Mouse (Mus musculus) kidney, adult 11 months (tissue): ENCODE data around the gene Fgf22.

Experiments
- DNase-seq: peaks from one replicate; pipeline ENCODE4 v3.0.0; 2022

Fgf22 gene

GRCm38 (mm10) chr10:79768400-79768799, 13.5 kb downstream of the Fgf22 start:
- DNase-seq, result peak; percentile 82

GRCm38 (mm10) chr10:79769329-79769728, 14.5 kb downstream of the Fgf22 start:
- DNase-seq, result peak; percentile 76

DNA sequence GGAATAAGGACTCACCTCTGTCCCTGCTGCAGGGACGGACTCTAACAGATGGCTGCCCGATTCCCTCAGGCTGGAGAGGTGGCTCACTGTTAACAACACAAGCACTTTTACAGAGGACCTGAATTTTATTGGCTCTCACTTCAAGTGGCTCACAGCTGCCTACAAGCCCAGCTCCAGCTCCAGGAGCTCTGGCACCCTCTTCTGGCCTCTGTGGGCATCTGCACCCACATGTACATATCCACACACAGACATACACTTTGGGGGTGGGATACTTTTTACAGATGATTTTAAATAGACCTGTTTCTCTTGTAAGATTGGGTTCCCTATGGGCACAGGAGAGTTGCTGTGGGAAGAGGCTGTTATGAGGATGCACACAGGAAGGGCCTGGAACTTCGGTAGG, 17.4 kb downstream of the Fgf22 start:
- DNase-seq, result no peak

DNA sequence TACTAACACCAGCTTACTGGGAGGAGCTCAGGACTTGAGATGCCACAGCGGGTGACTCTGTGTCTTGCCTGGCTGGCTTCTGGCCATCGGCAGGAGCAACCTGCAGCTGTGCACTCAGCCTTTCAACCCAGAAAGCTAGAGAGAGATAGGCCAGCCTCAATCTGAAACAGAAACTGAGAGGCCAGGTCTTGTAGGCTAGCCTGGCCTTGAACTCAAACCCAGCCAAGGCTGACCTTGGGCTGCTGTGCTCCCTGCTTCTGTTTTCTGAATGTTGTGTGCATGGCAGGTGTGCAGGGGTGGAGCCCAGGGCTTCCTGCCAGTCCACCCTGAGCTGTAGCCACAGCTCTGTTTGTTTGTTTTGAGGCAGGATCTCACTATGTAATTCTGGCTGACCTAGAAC, 18.3 kb downstream of the Fgf22 start:
- no peak for DNase-seq

- DNase-seq, result no peak
These were observed 19.8 kb downstream of the Fgf22 start for GRCm38 (mm10) chr10:79774486-79775279.

GRCm38 (mm10) chr10:79777103-79777531, 22.2 kb downstream of the Fgf22 start, which contains the start of gene Fstl3:
TSS of gene Fstl3 (plus strand) at chr10:79777272.
- no peak for DNase-seq

DNA sequence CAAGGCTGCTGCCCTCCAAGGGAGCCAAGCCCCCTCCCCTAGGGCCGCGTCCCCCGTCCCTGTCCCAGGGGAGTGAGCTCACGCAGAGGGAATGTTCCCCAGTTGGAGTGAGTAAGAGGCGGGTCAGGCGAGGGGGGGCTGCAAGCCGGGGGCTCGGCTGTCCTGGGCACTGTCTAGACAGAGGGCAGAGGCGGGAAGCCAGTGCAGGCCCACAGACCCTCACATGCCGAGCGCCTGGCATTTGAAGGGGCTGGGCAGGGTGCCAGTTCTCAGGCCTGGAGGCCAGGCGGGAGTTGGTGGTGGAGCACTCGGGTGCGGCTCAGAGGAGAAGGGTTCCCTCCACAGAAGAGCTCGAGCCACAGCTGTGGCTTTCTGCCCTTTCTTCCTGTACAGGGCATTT, 23.1 kb downstream of the Fgf22 start:
- no peak for DNase-seq

GRCm38 (mm10) chr10:79779193-79779592, 24.3 kb downstream of the Fgf22 start:
- DNase-seq, result no peak

DNA sequence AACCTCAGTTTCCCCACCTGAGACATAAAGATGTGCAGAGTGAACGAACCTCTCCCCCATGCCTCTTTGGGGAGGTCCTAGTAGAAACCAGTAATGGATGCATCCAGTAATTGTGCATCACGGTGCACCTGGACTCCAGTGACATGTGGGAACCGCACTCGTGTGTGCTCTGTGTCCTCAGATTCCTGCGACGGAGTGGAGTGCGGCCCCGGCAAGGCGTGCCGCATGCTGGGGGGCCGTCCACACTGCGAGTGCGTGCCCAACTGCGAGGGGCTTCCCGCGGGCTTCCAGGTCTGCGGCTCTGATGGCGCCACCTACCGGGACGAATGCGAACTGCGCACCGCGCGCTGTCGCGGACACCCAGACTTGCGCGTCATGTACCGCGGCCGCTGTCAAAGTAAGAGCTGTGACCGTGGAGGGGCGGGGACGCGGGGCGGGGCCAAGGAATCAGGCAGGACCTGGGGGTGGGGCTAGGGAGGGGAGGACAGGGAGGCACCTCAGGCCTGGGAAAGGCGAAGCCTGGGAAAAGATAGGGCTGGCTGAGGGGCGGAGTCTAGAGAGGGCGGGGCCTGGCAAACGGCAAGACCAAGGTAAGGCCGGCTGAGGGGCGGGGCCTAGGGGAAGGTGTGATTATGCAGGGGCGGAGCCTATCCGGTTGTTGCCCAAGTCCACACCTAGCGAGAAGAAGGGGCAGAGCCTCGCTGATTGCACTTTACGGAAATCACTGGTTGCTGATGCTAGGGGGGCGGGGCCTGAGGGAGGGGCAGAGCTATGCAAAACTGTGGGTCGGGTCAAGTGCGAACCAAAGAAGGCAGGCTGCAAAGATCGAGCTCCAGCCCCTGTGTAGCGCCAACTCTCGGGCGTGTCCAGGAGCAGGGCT, 25.1 kb downstream of the Fgf22 start:
- DNase-seq, result peak; percentile 100

DNA sequence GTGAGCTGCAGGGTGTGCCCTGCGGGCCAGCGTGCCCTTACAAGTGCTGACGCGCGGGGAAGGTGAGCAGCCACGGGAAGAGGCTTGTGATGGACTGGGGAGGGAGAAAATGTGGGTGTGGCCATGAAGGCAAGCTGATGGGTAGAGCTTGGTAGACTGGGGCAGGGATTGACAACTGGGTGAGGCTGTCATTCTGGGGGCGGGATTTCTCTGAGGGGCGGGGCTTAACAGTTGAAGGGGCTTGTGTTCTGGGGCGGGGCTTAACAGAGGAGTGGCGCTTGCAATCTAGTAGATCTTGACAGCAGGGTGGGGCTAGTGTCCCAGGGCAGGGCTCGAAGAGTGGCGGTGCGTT, 25.8 kb downstream of the Fgf22 start:
- DNase-seq, result no peak

DNA sequence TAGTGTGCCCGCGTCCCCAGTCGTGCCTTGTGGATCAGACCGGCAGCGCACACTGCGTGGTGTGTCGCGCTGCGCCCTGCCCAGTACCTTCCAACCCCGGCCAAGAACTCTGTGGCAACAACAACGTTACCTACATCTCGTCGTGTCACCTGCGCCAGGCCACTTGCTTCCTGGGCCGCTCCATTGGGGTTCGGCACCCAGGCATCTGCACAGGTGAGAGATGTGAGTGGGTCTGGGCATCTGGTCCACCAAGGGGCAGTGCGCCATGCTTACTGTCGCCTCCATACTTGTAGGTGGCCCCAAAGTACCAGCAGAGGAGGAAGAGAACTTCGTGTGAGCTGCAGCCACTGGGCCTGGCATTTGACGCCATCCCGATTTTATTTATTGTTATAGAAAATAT, 26.3 kb downstream of the Fgf22 start:
- no peak for DNase-seq

- DNase-seq, result no peak
These were observed 27.1 kb downstream of the Fgf22 start for GRCm38 (mm10) chr10:79781956-79782355.

DNA sequence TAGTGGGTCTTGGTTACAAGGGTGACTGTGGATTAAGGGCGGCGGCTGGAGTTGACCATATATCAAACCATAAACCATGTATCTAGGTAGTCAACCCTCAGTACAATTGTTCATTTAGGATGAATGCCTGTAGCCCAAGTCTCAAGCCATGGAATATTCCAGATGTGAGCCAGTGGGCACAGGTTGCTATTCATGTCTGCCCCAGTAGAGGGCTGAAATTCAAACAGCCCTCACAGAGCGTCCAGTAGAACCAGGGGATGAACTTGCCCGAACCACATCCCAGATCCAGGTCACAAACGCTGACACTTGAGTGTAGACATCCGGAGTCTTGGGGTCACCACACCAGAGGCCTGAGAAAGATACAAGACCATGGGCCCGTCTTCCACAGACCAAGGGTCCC, 28.2 kb downstream of the Fgf22 start:
- no peak for DNase-seq

GRCm38 (mm10) chr10:79783920-79784800, 29.3 kb downstream of the Fgf22 start:
- no peak for DNase-seq

DNA sequence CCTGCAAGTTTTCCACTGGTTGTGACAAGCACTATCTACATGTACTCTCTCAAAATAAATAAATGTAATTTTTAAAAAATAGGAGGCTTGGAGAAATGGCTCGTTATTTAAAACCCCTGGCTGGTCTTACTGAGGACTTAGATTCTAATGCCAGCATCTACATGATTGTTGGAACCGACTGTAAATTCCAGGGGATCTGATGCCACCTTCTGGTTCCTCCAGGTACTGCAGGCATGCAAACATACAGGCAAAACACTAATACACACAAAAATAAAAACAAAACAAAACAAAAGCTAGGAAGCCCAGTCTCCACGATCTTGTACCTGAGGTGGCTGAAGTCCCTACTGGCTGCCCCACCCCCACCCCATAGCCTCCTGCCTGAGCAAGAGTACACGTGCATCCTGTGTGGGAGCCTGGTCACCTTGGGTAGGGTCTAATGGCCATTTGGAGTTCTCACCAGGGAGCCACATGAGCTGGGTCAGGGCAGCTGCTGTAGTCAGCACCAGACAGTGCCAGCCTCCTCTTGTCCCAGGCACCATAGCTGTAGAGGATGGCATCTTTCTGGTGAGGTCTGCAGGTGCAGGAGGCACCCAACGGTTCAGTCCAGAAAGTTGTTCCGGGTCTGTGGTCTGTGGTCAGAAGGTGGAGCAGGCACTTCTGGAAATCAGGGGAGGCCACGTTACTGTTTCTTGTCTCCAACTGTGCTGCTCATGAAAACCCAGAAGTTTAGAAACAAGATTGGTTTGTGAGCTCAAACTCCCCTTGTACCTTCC, 33.7 kb downstream of the Fgf22 start:
- peak; percentile 68 for DNase-seq

DNA sequence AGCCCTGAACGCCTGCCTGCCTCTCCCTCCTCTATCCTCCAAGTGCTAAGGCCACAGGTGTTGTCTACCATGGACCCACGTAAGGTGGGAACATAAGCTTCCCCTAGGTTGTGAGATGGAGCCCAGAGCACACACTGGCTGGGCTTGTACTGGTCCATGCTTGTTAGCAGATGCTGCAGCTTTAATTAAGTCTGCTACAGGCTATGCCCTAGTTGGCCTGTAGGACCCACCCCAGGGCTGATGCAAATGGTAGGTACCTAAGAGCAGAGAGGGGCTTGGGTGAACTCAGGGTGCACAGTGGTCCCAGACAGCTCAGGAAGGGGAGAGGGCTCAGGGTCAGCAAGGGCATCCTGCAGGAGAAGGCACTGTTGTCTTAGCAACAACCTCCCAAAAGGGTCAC, 34.7 kb downstream of the Fgf22 start:
- no peak for DNase-seq

DNA sequence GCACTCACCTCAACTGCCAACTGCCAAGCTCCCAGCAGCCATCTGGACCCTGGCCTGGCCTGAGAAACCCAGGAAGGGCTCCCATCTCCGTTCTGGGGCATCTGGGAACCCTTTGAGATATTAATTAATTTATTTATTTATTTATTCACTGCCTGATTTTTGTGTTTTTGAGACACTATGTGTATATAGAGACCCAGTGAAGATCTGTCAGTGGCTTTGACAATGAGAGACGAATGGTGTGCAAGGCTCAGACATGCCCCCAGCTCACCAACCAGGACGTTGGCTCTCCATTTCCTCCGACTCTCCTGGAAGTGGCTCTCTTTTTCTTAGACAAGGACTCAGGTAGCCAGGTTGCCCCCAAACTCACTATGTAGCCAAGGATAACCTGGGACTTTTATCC, 36.0 kb downstream of the Fgf22 start, which contains the start of gene Prss57:
Gene Prss57, minus strand, starts transcription at position 101 of the 400 bp plus-strand sequence.
- no peak for DNase-seq

DNA sequence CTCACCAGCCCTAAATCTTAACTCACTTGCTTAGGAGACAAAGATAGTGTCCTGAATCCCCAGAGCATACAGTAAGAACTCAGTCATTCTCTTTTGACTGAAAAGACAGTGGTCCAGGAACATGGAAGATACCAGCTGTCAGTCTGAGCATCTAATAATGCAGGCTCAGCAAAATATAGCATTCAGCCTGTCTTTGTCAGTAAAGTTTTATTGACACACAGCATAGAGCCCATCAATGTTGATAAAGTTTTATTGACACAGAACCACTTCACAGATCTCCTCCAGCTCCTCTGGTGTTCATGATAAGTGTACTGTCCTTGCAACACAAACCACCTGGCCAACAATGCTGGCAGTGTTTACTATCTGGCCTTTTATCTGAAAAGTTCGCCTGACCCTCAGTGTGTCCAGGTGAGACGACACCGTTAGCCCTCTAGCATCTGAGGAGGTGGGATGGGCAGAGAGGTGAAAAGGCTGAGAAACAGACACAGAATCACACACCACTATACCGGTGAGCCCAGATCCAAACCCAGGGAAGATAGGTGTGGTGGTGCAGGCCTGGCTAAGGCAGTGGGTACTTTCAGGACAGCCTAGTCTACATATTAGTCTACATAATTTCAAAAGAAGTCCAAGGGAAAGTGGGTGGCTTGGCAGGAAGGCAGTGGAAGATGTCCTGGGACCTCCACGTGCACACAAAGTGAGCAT, 37.6 kb downstream of the Fgf22 start:
- no peak for DNase-seq

DNA sequence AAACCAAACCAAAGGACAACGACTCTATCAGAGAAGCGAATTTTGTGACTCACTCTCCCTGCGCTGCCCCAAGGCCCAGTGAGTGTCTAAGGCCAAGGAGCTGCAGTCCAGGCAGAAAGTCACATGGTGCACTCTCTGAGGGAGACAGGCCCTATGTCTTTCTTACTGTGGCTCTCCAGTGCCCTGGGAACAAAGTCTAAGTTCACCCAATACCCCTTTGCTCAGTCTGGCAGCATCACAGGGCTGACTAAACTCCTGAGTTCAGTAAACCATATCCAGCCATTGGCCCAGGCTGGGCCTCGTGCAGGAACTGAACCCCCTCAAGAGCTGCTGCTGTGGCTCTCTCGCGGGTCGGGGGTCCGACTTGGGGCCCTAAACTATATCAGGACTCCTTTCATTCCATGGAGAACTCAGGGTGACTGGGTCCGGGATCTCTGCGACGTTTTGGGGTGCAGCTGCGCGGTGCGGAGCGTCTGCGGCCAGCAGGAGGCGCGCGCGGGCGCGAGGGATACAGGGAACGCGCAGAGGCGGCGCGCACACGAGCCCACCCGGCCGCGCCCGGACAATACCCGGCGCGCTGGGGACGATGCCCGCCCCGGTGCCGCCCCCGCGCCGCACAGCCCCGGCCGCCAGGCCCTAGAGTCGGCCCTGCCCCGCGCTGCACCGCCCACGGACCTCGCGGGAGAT, 38.3 kb downstream of the Fgf22 start, which contains the start of gene Palm:
Gene Palm, plus strand, starts transcription at position 522 of the 687 bp plus-strand sequence.
- peak; percentile 90 for DNase-seq

DNA sequence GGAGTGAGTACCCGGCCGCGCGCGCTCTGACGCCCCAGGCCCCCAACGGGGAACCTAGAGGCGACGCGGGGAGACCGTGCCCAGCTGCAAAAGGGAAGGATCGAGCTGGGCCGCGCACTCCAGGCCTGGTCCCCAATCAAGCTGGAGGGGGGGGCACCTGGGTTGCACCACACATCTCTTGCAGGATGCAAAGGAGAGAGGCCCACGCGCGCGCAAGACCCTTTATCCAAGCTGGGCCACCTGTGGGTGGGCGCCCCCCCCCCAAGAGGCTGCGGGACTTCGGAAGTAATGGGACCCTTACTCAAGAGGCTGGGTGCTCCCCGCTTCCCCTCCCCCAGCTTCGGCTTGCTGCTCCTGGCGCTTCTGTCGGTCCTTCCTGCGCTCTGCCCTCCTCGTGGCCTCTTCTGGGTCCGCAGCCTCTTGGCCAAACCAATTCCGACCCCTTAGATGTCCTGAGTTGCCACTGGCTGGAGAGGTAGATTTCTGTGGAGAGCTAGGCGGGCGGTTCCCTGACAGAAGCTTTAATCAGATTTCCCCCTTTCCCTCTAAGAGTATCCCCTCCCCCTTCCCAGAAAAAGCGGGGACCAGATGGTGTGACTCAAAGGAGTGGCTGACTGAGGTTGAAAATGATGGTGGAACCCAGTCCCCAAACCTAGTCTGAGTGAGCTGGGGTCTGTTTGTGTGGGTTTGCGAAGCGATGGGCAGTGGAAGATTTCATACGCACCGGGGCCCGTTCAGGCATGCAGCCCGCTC, 39.0 kb downstream of the Fgf22 start:
- DNase-seq, result no peak
